Mouse (Mus musculus): ENCODE measurements around the gene Ank2.

- TF ChIP-seq CTCF (IDR thresholded peaks at IDR 0.05; ENCODE audit: extremely low read depth, insufficient read length, insufficient replicate concordance, low read depth, low read length) (no peak), POLR2A (IDR thresholded peaks at IDR 0.05; ENCODE audit: low read depth, low read length) (no peak)
These were observed 9.0 kb upstream of the Ank2 start for GRCm38 (mm10) chr3:127507878-127508783.

Measured in small intestine, adult 2 months (tissue).